Mouse (Mus musculus) spleen, postnatal 36 days (tissue): Measurements from ENCODE around the gene Cactin.

Experiments used
- DNase-seq, 2 experiments: peaks; one replicate each; pipeline ENCODE4 v3.0.0; 2022; ENCODE audit warnings: low spot score in 2 of 2, mixed read lengths in 1 of 2

Cactin gene

GRCm38 (mm10) chr10:81320550-81321347, at the start of gene Cactin:
Cactin (plus strand) TSS chr10:81321103.
- DNase-seq = peak; percentile 100

DNA sequence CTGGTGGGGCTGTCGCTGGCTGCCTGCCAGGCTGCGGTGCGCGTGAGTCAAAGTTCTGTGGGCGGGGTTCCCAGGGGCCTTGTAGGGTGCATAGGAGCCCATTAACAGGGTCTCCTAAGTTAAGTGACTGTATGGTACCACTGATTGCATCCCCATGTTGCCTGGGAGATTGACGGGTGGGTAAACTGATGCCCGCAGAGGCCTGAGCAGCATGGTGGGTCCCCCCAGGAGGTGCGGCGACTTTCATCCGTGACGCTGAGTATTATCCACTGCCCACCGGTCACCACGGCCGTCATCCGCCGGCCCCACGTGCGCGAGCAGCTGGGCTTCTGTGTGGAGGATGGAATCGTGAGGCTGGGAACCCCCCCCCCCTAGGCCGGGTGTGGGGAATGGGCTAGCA, 48.5 kb upstream of the Cactin start:
- no peak for DNase-seq

GRCm38 (mm10) chr10:81273842-81274241, 47.1 kb upstream of the Cactin start:
- DNase-seq = no peak

- no peak for DNase-seq
These were observed 43.2 kb upstream of the Cactin start for GRCm38 (mm10) chr10:81277676-81278075.

DNA sequence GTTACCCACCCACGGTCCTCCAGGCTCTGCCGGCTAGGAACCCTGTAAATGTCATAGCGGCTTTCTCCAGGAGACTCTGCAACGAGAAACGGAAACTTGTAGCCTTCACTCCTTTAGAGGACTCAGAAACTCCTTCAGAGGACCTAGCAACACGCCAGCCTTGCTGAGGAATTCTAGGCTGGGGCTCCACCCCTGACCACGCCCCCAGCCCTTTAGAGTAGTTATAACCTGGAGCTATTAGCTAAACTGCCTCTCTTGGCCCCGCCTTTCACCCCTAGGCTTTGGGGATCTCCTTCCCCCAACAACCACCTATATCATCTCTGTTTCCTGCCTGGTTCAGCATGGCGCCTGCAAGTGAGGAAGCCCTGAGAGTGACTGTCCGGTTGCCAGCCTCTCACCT, 41.4 kb upstream of the Cactin start:
- DNase-seq = no peak

GRCm38 (mm10) chr10:81284189-81284588, 36.7 kb upstream of the Cactin start:
- no peak for DNase-seq

DNA sequence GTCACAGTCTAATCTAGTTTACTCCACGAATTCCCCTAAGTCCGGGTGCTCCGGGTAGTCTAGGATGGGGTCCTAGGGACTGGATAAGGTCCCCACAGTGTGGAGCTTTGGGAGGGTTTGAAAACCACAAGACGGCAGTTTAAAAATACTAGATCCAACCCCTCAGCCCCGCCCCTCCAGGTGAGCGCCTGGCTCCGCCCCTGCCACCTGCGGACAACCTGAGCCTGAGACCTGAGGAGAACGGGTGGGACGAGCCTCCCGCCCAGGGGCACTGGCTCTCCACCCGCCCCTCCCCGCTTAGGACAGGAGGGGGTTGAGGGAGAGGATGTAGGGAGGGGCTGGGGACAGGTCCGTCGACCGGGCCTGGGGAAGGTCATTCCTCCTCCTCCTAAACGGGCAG, 36.2 kb upstream of the Cactin start:
- no peak for DNase-seq

GRCm38 (mm10) chr10:81285694-81286450, 35.0 kb upstream of the Cactin start:
- DNase-seq = peak; percentile 92

DNA sequence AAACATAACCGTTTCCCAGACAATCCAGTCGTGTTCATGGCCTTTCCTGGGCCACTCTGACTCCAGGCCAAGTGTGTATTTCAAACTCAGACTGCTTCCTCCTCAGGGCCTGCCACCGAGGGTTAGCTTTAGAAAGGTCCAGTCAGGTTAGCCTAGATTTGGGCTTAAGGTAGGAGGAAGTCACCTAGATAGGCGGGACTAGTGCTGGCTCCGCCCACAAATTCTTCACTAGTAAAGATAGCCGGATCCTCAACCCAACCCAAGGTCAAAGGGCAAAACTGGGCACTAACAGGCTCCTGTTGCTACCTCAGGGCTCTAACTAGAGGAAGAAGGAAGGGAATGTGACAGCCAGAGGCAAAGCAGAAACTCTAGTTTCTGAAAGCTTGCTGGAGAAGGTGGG, 34.3 kb upstream of the Cactin start:
- DNase-seq = no peak

- peak; percentile 49 to 71 for DNase-seq
These were observed 33.3 kb upstream of the Cactin start for GRCm38 (mm10) chr10:81287513-81288157.

DNA sequence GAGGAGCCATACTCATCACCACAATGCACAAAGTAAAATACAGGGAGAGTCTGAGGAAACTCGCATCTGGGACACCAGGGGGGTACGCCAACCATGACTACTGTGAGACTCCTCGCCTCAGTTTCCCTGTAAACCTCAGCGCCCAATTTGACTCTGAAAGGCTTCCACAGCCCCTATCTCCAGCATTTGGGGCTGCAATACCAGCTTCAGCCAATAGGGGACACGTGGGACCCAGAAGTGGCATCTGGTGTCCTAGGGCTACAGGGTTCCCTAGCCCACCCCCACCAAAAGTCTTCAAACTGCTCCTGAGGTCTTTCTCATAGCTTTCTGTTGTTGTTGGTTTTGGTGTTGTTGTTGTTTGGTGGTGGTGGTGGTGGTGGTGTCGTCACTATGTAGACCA, 32.3 kb upstream of the Cactin start:
- no peak for DNase-seq

GRCm38 (mm10) chr10:81289278-81289677, 31.6 kb upstream of the Cactin start:
- peak; percentile 54 to 58 for DNase-seq

GRCm38 (mm10) chr10:81289811-81290210, 31.1 kb upstream of the Cactin start:
- no peak for DNase-seq

- no peak for DNase-seq
These were observed 30.0 kb upstream of the Cactin start for GRCm38 (mm10) chr10:81290698-81291460.

DNA sequence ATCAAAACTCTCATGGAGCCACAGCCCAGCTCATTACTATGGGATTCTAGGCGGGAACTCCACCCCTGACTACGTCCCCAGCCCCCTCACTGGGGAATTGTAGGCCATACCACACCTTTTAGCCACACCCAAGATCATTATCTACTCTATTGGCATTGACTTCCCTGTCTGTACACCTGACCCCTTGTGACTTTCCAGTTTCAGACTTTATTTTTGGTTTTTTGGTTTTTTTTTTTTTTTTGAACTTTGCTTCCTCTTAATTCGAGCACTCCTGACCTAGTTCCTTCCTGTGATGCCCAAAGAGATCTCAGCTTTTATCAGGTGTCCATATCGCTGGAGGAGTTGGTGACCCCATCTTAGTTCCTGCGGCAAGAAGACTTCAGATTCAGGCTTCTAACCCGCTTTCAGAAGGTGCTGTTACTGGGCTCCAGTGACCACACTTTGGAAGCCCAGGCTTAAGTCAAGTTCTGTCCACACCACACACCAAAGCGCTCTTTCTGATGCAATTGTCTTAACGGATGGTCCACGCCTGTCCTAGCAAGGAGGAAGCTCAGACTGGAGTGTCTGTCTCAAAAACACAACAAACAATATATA, 29.3 kb upstream of the Cactin start, which contains the start of gene Tjp3:
Gene Tjp3 (minus strand): TSS at position 71 of the 594 bp plus-strand sequence.
- no peak for DNase-seq

- DNase-seq = peak; percentile 100
These were observed 28.2 kb upstream of the Cactin start, which contains the start of gene Pip5k1c for GRCm38 (mm10) chr10:81292554-81293333. Pip5k1c (plus strand) TSS chr10:81292963.

DNA sequence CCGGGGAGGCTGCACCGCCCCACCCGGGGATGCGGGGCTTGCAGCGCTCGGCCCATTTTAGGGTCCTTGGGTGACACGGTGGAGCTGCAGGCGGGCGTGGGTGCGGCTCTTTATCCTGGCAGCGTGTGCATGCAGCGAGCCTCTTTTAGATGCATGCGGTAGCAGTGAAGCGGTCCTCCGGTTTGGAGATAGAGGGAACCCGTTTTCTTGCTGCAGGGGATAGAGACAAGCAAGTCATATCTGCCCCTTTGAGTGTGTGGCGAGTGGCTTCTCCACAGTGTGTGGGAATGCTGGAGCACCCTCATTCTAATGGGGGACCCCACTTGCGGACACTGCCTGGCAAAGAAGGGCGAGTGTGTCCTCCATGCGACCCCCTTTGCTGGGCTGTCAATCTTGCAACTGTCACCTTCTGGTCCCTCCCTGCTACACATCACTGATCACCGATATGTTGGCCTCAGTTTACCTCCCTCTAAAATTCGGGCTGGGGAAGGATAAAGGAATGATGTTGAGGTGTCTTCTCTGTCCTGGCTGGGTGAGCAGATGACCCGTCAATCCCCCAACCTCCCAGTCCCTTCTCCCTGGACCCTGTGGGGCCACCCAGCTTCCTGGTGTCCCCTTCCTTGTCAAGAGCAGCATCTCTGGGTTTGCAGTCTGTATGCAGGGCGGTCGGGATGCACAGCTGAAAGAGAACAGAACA, 27.4 kb upstream of the Cactin start:
- DNase-seq = no peak

- no peak for DNase-seq
These were observed 26.5 kb upstream of the Cactin start for GRCm38 (mm10) chr10:81294442-81294841.

GRCm38 (mm10) chr10:81295185-81295584, 25.7 kb upstream of the Cactin start:
- no peak for DNase-seq

- DNase-seq = peak; percentile 62 to 67
These were observed 23.7 kb upstream of the Cactin start for GRCm38 (mm10) chr10:81297246-81297645.
